Mouse (Mus musculus): ENCODE data around the gene Ccdc7a.
A peak's percentile ranks its signal among the peaks of the same experiment; 100 is the strongest.

Gene Ccdc7a

GRCm38 (mm10) chr8:128685507-128686428, 379.5 kb downstream of the Ccdc7a start, which contains the start of gene Itgb1:
Gene Itgb1 (plus strand): TSS chr8:128685654.
- peak; percentile 95 to 98 for DNase-seq

- DNase-seq, result peak in 1 of 2 experiments; percentile 20
These were observed 380.5 kb downstream of the Ccdc7a start for GRCm38 (mm10) chr8:128684609-128685506.

Measured in kidney, postnatal 36 days (tissue).